Mouse (Mus musculus) forebrain, embryonic 14.5 days (tissue): ENCODE results near the gene Grik4. TPM values are rescaled to one million over a fixed set of nuclear protein-coding genes. Genes with fewer than 3 reads are reported as not detected.

Experiments
- ATAC-seq: fragments of 200-750 bp; cut with Nextera tagmentation; 2 replicates; pipeline ENCODE4 v1.8.0; 2017; ENCODE audit warnings: mild to moderate bottlenecking, moderate library complexity
- DNase-seq: peaks from one replicate; pipeline ENCODE4 v3.0.0-alpha.2; 2015; ENCODE audit warnings: low spot score
- H3K27ac ChIP-seq: fragments of 300-500 bp; sonication (generic); 2 replicates; pipeline ENCODE4 v1.5.1; 2014; ENCODE audit warnings: low read depth, mild to moderate bottlenecking, control low read depth, low read length, moderate library complexity
- H3K27me3 ChIP-seq: fragments of 300-500 bp; sonication (generic); replicated peaks from 2 replicates; pipeline ENCODE4 v1.6.1; 2014; ENCODE audit warnings: low read length, control low read depth, mixed read lengths; ENCODE audit not compliant: control insufficient read depth, insufficient read depth
- H3K36me3 ChIP-seq: fragments of 300-500 bp; sonication (generic); 2 replicates; pipeline ENCODE4 v1.6.1; 2014; ENCODE audit warnings: low read length, control low read depth; ENCODE audit not compliant: control insufficient read depth, insufficient read depth
- H3K4me1 ChIP-seq: fragments of 300-500 bp; sonication (generic); 2 replicates; pipeline ENCODE4 v1.6.1; 2014; ENCODE audit warnings: antibody characterized with exemption, low read length, control low read depth; ENCODE audit not compliant: control insufficient read depth, insufficient read depth
- H3K4me2 ChIP-seq: fragments of 300-500 bp; sonication (generic); 2 replicates; pipeline ENCODE4 v1.6.1; 2014; ENCODE audit warnings: mild to moderate bottlenecking, control low read depth, low read length
- H3K4me3 ChIP-seq: fragments of 300-500 bp; sonication (generic); 2 replicates; pipeline ENCODE4 v1.5.1; 2014; ENCODE audit warnings: low read depth, low read length, control low read depth
- H3K9ac ChIP-seq: fragments of 300-500 bp; sonication (generic); 2 replicates; pipeline ENCODE4 v1.6.1; 2014; ENCODE audit warnings: mild to moderate bottlenecking, low read length, control low read depth, moderate library complexity
- H3K9me3 ChIP-seq: fragments of 300-500 bp; sonication (generic); replicated peaks from 2 replicates; pipeline ENCODE4 v1.6.1; 2016; ENCODE audit warnings: low read length, control low read depth, mixed read lengths; ENCODE audit not compliant: control insufficient read depth
- WGBS: fragments of 180-500 bp; shearing (Covaris S2); extraction: QIAGEN DNeasy Blood & Tissue Kit; methylation state at CpG from one replicate; pipeline ENCODE4 v1.1.7; 2014; 5-methylcytosine and 5-hydroxymethylcytosine counted together
- polyA plus RNA-seq: library from polyadenylated mRNA; unstranded; fragments of >200 nt; fragmentation: Nextera tagmentation; extraction: Ambion mirVana; gene quantifications from 2 replicates; pipeline ENCODE4 v1.2.1, GENCODE M21; 2014

Grik4 gene
- polyA plus RNA-seq, 1 experiment from 2014 or later = 1.4 TPM

DNA sequence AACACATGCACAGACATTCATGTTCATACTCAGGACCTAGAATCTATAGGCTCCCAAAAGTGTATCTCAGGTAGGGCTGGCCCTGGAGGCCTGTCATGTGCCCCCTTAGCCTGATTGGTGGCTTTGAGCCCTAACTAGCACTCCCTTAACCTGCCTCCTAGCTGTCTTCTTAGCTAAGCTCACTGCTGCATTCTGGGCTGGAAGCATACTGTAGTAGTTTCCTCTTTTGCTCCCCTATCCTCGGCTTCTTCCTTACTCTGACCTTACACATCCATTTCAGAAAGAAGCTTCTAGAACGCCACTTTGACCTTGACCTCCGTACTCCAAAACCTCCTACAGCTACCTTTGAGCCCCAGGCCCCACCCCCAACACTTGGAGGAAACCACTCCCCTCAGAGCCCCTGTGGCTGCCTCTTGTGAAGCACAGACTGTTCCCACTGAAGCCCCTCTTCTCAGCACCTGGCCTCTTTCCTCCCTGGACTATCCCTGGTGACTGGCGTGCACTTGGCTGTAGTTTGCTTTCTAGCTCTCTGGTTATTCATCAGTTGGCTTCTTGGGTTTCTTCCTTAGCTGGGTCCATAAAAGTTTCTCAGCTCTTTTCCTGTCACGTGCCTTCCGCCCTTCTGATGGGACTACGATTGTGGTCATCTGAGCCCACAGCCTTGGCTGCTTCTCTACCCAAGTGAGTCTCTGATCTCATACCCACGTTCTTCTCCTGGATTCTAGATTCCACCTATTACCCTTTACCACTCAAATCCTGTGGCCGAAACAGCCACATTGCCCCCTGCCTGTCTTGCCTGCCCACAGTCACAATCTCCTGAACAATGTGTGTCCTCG lies 84.1 kb downstream of the Grik4 start:
- 81% methylated on average over 10 of the region's 10 CpGs for WGBS
- DNase-seq (no peak), ATAC-seq (no peak)
- Histone ChIP-seq H3K4me1 (no peaks in the 10 kb centered on the region), H3K4me3 (no peak overlapping the region), H3K9me3 (no peaks in the 10 kb centered on the region), H3K27ac (no peak overlapping the region), H3K27me3 (no peaks in the 10 kb centered on the region), H3K9ac (no peak overlapping the region), H3K36me3 (no peaks in the 10 kb centered on the region), H3K4me2 (no peak overlapping the region)

DNA sequence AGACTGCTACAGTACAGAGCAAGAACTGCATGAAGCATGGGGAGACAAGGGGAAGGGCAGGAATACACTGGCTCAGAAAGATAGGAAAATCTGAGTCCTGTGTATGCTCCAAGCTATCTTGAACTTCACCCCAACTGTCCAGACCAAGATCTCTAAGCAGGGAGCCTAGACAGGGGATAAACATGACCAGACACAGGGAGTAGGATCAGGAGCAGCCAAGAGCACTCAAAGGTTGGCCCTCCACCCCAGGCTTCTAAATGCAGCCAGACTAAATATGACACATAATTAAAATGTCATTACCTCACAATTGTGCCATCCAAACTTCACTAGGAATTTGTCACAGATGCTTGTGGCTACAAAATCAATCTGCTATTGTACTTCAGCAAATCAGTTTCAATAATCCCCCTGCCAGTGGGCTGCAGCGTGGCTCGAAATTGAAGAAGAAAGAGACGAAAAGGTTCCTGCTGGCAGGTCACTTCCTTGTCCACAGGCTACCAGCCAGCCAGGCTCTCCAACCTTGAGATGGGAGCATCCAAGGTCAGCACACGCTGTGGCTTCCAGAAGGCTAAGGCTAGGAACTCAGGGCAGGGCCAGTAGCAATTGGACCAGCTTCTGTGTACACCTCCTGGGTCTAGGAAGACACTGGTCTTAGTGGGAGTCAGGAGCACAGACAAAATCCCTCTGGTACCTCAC lies 85.1 kb downstream of the Grik4 start:
- ATAC-seq = no peak
- Histone ChIP-seq H3K9me3 (no peaks in the 10 kb centered on the region), H3K4me1 (no peaks in the 10 kb centered on the region), H3K27ac (no peak overlapping the region), H3K4me2 (no peak overlapping the region), H3K36me3 (no peaks in the 10 kb centered on the region), H3K27me3 (no peaks in the 10 kb centered on the region), H3K4me3 (no peak overlapping the region), H3K9ac (no peak overlapping the region)
- no peak for DNase-seq
- WGBS = 70% methylated on average over 4 of the region's 4 CpGs

DNA sequence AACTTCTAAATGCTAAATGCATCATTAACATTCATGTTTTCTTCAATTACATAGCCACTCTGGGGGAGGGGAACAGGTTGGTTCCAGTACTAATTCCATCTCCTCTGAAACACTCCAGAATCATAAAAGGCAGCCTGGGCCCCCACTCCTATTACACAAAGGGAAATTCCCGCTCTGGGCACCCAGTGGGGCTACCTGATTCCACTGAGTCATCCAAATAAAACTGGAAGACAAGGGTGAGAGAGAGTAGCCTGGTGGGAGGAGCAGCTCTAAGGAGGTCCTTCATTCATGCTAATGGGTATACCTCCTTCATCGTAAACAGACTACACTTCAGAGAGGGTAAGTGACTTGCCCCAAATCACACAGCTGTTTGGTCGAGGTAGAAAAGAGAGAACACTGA lies 85.7 kb downstream of the Grik4 start:
- no peak for ATAC-seq
- no peaks in the 10 kb centered on the region for H3K36me3 ChIP-seq
- 62% methylated on average over 3 of the region's 3 CpGs for WGBS
- H3K27me3 ChIP-seq = no peaks in the 10 kb centered on the region
- H3K4me2 ChIP-seq = no peak overlapping the region
- no peak overlapping the region for H3K27ac ChIP-seq
- no peak for DNase-seq
- H3K4me1 ChIP-seq = no peaks in the 10 kb centered on the region
- no peak overlapping the region for H3K9ac ChIP-seq
- H3K9me3 ChIP-seq = no peaks in the 10 kb centered on the region
- H3K4me3 ChIP-seq = no peak overlapping the region

DNA sequence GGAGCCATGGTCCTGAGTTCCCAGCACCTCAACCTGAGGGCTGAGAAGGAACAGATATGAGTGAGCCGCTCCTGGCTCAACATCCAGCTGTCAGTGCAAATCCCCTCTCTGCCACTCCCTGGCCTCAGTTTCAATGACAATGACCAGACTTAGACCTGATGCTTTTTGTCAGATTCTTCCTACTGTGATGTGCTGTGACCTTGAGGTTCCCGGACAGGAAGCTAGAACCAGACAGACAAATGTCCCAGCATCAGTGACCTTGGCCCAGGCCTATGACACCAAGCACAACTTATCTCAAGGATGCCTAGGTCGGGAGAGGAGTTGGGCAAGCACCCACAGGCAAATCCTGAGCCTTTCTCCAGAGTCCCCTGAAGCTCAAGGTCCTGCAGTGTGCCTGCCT lies 86.5 kb downstream of the Grik4 start:
- 79% methylated on average over 3 of the region's 3 CpGs for WGBS

DNA sequence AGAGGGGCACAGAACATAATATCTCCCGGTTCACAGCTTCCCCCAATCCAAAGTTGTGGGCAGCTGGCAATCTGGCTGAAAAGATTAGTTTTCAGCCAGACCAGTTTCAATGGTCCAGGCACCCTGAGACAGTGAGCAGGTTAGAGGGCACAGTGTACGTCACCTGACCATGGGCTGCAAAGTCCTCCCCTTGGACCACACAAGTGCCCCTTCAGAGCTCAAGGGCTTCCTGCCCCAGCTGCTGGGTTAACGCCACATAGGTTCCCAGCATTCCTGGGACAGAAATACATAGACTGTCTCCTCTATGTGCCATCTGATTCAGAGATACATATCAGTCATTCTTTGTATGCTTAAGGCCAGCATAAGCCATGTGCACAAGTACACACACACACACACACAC lies 91.2 kb downstream of the Grik4 start:
- Histone ChIP-seq H3K27ac (no peak overlapping the region), H3K9me3 (no peaks in the 10 kb centered on the region), H3K36me3 (no peaks in the 10 kb centered on the region), H3K4me2 (no peak overlapping the region), H3K27me3 (no peaks in the 10 kb centered on the region), H3K9ac (no peak overlapping the region), H3K4me3 (no peak overlapping the region), H3K4me1 (peaks cover 2% of the 10 kb centered on the region; the same call in 1 of the 2 replicates)
- WGBS = 86% methylated on average over 3 of the region's 3 CpGs
- ATAC-seq (no peak), DNase-seq (no peak)

More for the DNA sequence above, 86.5 kb downstream of the Grik4 start:
- no peak overlapping the region for H3K27ac ChIP-seq
- H3K36me3 ChIP-seq = no peaks in the 10 kb centered on the region
- no peak for DNase-seq
- H3K9ac ChIP-seq = no peak overlapping the region
- no peaks in the 10 kb centered on the region for H3K27me3 ChIP-seq
- H3K4me1 ChIP-seq = no peaks in the 10 kb centered on the region
- no peak for ATAC-seq
- no peak overlapping the region for H3K4me2 ChIP-seq
- no peaks in the 10 kb centered on the region for H3K9me3 ChIP-seq
- H3K4me3 ChIP-seq = no peak overlapping the region

DNA sequence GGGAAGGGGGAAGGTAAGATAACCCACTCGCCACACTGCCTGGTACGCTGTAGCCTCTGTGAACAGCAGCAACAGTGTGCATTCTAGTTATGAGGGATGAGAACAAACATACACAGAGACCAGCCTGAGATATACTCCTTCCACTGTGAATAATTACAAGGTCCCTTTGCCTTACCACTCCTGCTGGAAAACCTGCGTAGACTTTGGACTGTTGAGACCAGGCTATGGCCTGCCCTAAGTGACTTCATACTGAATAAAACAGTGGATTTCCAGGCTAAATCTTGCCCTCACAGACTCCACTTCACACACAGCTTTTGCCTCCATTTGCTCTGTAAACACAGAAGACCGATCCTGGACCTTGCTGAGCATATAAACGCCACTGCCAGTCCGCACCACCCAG lies 94.2 kb downstream of the Grik4 start:
- ATAC-seq (no peak), DNase-seq (no peak)
- Histone ChIP-seq H3K4me1 (peaks cover 8% of the 10 kb centered on the region; the same call in 1 of the 2 replicates), H3K4me2 (no peak overlapping the region), H3K4me3 (no peak overlapping the region), H3K9ac (no peak overlapping the region), H3K36me3 (no peaks in the 10 kb centered on the region), H3K9me3 (no peaks in the 10 kb centered on the region), H3K27me3 (no peaks in the 10 kb centered on the region), H3K27ac (no peak overlapping the region)
- WGBS = 93% methylated on average over 6 of the region's 6 CpGs

DNA sequence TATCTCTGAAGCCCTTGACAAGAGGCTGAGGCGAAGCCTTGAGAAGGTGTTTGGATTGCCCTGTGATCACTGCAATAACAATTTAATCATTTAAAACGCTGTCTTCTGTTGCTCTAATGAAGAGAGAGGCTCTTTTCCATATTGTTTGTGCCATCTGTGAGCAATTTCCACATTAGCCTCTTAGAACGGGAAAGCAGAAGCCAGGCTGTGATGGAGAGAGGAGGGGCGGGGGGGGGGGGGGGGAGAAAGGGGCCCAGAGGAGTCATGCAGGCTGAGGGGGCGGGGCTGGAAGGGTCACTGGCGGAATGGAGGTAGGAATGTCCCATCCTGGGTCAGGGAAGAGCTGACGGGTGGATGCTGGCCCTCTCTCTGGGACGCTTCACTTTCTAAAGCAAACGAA lies 96.2 kb downstream of the Grik4 start:
- ATAC-seq (peak; percentile 37; the same call in 1 of the 2 replicates), DNase-seq (peak; percentile 66)
- no peak overlapping the region for H3K4me2 ChIP-seq
- no peak overlapping the region for H3K4me3 ChIP-seq
- H3K36me3 ChIP-seq = no peaks in the 10 kb centered on the region
- no peaks in the 10 kb centered on the region for H3K9me3 ChIP-seq
- H3K27ac ChIP-seq = no peak overlapping the region
- no peaks in the 10 kb centered on the region for H3K27me3 ChIP-seq
- H3K4me1 ChIP-seq = peaks cover 8% of the 10 kb centered on the region; the same call in 1 of the 2 replicates
- no peak overlapping the region for H3K9ac ChIP-seq
- WGBS = 23% methylated on average over 8 of the region's 9 CpGs

DNA sequence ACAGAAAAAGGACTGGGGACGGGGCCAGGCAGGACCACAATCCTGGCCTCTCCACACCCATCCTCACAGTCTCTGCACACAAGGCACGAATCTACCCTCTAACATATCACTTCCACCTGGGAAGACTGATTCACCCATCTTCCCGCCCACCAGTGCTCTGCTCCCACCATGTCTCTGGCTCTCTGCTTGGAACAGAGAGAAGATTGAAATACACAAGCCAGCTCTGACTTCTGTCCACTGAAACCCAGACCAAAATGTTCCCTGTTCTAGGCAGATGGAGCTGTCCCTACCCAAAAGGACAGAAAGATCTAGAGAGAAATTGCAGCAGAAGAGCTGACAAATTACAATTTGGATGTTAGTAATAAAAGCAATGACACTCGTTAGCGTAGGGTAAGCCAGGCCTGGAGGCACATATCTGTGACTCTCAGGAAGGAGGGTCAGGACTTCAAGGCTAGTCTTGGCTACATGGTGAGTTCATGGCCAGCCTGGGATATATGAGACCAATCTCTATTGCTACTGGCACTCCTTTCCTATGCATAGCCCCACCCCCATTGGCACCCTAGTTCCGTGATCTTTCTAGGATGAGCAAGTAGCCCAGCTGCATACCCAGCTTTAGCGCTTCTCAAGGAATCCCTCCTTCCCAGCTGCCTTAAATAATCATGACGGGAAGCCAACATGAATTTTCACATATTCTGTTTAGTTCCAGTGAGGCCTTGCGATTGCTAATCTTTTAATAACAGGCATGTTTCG lies 97.4 kb downstream of the Grik4 start:
- Histone ChIP-seq H3K27me3 (no peaks in the 10 kb centered on the region), H3K4me1 (peaks cover 8% of the 10 kb centered on the region; the same call in 1 of the 2 replicates), H3K36me3 (no peaks in the 10 kb centered on the region), H3K9me3 (no peaks in the 10 kb centered on the region), H3K27ac (no peak overlapping the region), H3K9ac (no peak overlapping the region), H3K4me2 (no peak overlapping the region), H3K4me3 (no peak overlapping the region)
- 79% methylated on average over 10 of the region's 10 CpGs for WGBS
- DNase-seq = peak; percentile 52
- ATAC-seq = no peak
